Mouse (Mus musculus): ENCODE results near the gene Tha1. TPM values are rescaled to one million over a fixed set of nuclear protein-coding genes. Genes with fewer than 3 reads are reported as not detected.

Tha1 gene
- polyA plus RNA-seq, 1 experiment from 2014 or later, result 3.2 TPM

DNA sequence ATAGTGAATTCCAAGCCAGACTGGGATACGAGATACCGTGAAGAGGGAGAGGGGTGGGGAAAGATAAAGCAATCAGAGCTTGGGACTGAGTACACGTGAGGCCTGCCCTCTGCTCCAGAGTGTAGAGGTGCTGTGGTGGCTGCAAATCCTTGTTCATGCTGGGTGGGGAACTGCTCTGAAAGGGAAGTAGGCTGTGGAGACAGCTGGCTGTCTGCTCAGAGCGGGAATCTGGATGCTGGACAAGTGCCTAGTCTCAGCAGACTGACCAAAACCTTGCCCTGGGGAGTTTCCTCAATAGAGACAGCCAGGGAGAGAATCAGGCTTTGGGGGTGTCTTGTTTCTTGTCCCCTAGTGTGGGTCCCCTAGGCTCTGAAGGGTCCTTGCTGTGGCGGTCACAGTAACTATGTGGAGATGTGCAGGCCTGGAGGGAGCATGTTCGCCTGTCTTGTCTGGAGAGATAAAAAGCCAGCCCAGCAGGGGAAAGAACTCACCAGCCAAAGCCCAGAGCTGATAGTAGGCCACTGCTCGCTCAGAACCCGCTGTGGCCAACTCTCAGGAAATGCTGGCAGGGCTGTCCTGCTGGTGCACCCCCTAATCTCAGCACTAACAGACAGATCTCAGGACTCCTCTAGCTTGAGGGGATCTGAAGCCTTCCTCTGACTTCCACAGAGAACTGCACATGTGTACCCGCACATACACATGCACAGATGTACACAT is 44.2 kb downstream of the Tha1 start:
- peaks cover 12% of the 10 kb centered on the region for H3K4me1 ChIP-seq (replicated peaks; ENCODE audit: control insufficient read depth, insufficient read depth, low read length)

DNA sequence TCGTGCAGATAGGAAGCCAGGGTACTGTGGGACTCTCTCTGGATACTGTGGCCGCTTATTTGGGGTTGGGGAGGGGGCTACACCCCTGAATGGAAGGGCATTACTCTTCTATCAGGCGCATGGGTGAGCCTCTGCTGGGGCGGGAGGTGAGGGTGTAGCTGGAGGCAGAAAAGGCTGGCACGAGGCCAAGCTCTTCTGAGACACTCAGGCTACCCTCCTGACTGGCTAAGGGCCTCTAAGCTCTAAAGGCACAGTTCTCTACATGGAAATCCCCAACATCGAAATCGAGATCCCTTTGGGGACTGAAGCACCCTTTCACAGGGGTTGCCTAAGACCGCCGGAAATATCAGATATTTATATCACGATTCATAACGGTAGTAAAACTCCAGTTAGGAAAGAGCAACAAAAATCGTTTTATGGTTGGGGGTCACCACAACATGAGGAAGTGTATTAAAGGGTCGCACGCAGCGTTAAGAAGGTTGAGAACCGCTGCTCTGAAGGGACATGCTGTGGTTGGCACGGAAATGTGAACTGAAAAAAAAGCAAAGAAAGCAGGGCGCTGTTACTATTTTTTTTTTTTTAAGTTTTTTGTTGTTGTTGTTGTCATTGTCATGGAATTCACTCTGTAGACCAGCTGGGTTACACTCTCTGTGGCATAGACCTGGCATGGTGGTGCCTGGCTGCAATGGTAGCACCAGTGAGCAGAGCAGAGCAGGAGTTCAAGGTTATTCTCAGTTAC is 45.0 kb downstream of the Tha1 start:
- no peaks in the 10 kb centered on the region for H3K36me3 ChIP-seq (ENCODE audit: control insufficient read depth, insufficient read depth, low read length)
- whole genome bisulfite sequencing, result 84% methylated on average over 18 of the region's 18 CpGs
- H3K9ac ChIP-seq (ENCODE audit: low read length), result peak overlapping the region; percentile 6; the same call in 1 of the 2 replicates
- DNase-seq (ENCODE audit: low spot score), result no peak
- H3K4me3 ChIP-seq (ENCODE audit: low read depth, low read length), result no peak overlapping the region
- no peak overlapping the region for H3K27ac ChIP-seq (ENCODE audit: low read depth, low read length)
- no peak overlapping the region for H3K4me2 ChIP-seq (ENCODE audit: low read depth, low read length, severe bottlenecking)
- H3K4me1 ChIP-seq (replicated peaks; ENCODE audit: control insufficient read depth, insufficient read depth, low read length), result peaks cover 14% of the 10 kb centered on the region
- ATAC-seq (replicated peaks; ENCODE audit: low FRiP score), result no peak
- H3K27me3 ChIP-seq (ENCODE audit: control insufficient read depth, insufficient read depth, low read length), result no peaks in the 10 kb centered on the region
- H3K9me3 ChIP-seq (ENCODE audit: control insufficient read depth, low read length), result no peaks in the 10 kb centered on the region

More for the DNA sequence above, 44.2 kb downstream of the Tha1 start:
- no peaks in the 10 kb centered on the region for H3K9me3 ChIP-seq (ENCODE audit: control insufficient read depth, low read length)
- DNase-seq (ENCODE audit: low spot score) (no peak), ATAC-seq (replicated peaks; ENCODE audit: low FRiP score) (no peak)
- no peaks in the 10 kb centered on the region for H3K27me3 ChIP-seq (ENCODE audit: control insufficient read depth, insufficient read depth, low read length)
- H3K27ac ChIP-seq (ENCODE audit: low read depth, low read length), result no peak overlapping the region
- no peak overlapping the region for H3K4me2 ChIP-seq (ENCODE audit: low read depth, low read length, severe bottlenecking)
- no peak overlapping the region for H3K9ac ChIP-seq (ENCODE audit: low read length)
- H3K4me3 ChIP-seq (ENCODE audit: low read depth, low read length), result no peak overlapping the region
- WGBS, result 63% methylated on average over 9 of the region's 9 CpGs
- H3K36me3 ChIP-seq (ENCODE audit: control insufficient read depth, insufficient read depth, low read length), result no peaks in the 10 kb centered on the region

DNA sequence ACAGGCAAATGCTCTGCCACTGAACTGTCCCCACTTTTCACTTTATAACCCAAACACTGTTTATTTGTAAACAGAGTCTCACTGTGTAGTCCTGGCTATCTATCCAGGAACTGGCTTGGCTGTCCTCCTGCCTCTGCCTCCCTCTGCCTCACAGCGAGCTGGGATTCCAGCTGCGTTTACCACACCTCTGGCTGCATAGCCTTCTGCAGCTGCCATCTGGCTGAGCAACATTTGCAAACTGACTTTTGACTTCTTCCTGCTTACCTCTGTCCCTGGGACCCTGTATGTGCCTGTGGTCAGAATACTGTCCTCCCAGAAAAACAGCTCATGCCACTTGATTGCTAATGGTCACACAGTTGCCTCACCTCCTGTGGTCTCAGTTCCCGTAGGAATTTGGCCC is 45.9 kb downstream of the Tha1 start:
- 72% methylated on average over 3 of the region's 3 CpGs for WGBS
- H3K4me2 ChIP-seq (ENCODE audit: low read depth, low read length, severe bottlenecking), result no peak overlapping the region

DNA sequence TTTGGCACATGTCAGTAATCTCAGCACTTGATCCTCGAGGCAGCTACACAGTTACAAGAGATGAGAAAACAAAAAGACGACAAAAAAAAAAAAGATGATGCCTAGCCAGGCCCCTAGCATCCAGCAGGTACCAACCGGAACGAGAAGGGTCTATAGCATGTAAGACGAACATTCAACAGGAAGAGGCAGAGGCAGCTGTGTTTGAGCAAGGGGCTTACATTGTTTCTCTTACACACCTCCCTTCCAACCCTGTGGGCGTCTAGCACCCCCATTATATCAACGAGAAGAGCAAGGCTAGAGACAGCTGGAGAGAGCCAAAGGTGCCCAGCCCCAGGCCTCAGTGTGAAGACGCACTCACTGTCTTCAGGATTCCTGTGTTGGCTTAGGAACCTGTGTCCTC is 46.4 kb downstream of the Tha1 start:
- Histone ChIP-seq H3K9ac (ENCODE audit: low read length) (0 out of 2 replicates have a peak overlapping the region, but pooled peaks have one; percentile 18), H3K27ac (ENCODE audit: low read depth, low read length) (no peak overlapping the region), H3K4me2 (ENCODE audit: low read depth, low read length, severe bottlenecking) (0 out of 2 replicates have a peak overlapping the region, but pooled peaks have one; percentile 64), H3K4me1 (replicated peaks; ENCODE audit: control insufficient read depth, insufficient read depth, low read length) (peaks cover 14% of the 10 kb centered on the region), H3K9me3 (ENCODE audit: control insufficient read depth, low read length) (no peaks in the 10 kb centered on the region), H3K4me3 (ENCODE audit: low read depth, low read length) (no peak overlapping the region), H3K36me3 (ENCODE audit: control insufficient read depth, insufficient read depth, low read length) (peaks cover 2% of the 10 kb centered on the region; the same call in 1 of the 2 replicates), H3K27me3 (ENCODE audit: control insufficient read depth, insufficient read depth, low read length) (no peaks in the 10 kb centered on the region)
- no peak for ATAC-seq (replicated peaks; ENCODE audit: low FRiP score)
- no peak for DNase-seq (ENCODE audit: low spot score)
- 77% methylated on average over 8 of the region's 8 CpGs for WGBS

More for the DNA sequence above, 45.9 kb downstream of the Tha1 start:
- no peak for DNase-seq (ENCODE audit: low spot score)
- Histone ChIP-seq H3K27me3 (ENCODE audit: control insufficient read depth, insufficient read depth, low read length) (no peaks in the 10 kb centered on the region), H3K36me3 (ENCODE audit: control insufficient read depth, insufficient read depth, low read length) (peaks cover 2% of the 10 kb centered on the region; the same call in 1 of the 2 replicates), H3K4me1 (replicated peaks; ENCODE audit: control insufficient read depth, insufficient read depth, low read length) (peaks cover 14% of the 10 kb centered on the region), H3K9me3 (ENCODE audit: control insufficient read depth, low read length) (no peaks in the 10 kb centered on the region), H3K4me3 (ENCODE audit: low read depth, low read length) (no peak overlapping the region), H3K27ac (ENCODE audit: low read depth, low read length) (no peak overlapping the region), H3K9ac (ENCODE audit: low read length) (no peak overlapping the region)
- ATAC-seq (replicated peaks; ENCODE audit: low FRiP score), result no peak

DNA sequence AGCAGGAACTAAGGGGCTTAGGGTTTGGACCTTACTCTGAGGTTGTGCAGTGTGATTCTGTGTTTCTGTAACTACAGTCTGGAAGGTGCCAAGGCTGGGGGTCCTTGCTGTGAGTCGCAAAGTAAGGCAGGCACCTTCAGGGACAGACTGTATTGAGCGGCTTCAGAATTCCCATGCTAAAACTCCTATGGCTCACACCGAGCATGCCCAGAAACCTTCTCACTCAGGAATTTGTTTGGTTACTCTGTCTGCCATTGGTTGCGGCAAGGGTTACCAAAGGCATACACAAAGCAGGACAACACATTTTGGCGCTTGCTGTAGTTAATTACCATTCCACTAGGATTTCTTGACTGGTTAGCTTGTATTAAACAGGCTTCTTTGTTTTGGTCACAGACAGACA is 47.1 kb downstream of the Tha1 start:
- no peaks in the 10 kb centered on the region for H3K9me3 ChIP-seq (ENCODE audit: control insufficient read depth, low read length)
- DNase-seq (ENCODE audit: low spot score) (peak; percentile 66), ATAC-seq (replicated peaks; ENCODE audit: low FRiP score) (peak; percentile 54)
- H3K27ac ChIP-seq (ENCODE audit: low read depth, low read length), result peak overlapping the region; percentile 82
- H3K36me3 ChIP-seq (ENCODE audit: control insufficient read depth, insufficient read depth, low read length), result peaks cover 2% of the 10 kb centered on the region; the same call in 1 of the 2 replicates
- peak overlapping the region; percentile 64 for H3K4me2 ChIP-seq (ENCODE audit: low read depth, low read length, severe bottlenecking)
- H3K9ac ChIP-seq (ENCODE audit: low read length), result peak overlapping the region; percentile 79
- WGBS, result 4% methylated on average over 5 of the region's 5 CpGs
- peak overlapping the region; percentile 45 for H3K4me3 ChIP-seq (ENCODE audit: low read depth, low read length)
- peaks cover 14% of the 10 kb centered on the region for H3K4me1 ChIP-seq (replicated peaks; ENCODE audit: control insufficient read depth, insufficient read depth, low read length)
- no peaks in the 10 kb centered on the region for H3K27me3 ChIP-seq (ENCODE audit: control insufficient read depth, insufficient read depth, low read length)

DNA sequence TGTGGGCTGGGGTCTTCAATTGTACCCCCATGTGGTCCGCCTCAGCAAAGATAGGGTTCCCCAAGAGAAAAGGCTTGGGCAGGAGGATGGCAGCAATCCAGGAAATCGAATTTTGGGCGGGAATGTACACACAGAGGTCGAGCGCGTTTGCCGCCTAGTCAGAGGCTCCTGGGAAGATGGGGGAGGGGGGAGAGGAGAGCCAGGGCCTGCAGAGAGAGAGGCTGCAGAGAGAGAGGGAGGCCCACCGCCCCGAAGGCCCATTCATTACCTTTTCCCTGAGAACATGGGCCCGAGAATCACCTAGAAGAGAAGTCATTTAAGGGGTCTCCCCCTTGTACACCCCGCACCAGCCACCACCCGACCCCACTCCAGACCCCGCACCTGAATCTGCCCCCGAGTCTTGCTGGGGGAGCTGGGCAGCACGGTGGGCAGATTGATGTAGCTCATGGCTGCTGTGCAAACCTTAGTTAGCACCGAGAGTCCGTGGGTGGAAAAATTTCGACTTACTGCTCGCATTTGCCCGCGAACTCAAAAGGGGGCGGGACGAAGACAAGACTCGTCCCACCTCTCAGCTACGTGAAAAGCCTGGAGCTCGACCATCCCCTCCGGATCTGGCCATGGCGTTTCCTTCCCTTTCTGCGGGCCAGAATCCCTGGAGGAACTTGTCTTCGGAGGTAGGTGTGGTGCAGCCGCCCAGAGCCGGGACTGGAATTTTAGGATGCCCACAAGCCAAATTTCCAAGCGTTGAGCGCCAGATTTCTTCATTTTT is 47.8 kb downstream of the Tha1 start, which contains the start of the genes Afmid and Tk1:
Gene Afmid (plus strand): TSS at position 592 of the 769 bp plus-strand sequence.
Gene Tk1 (minus strand): TSS at position 760 of the 769 bp plus-strand sequence.
- H3K4me1 ChIP-seq (replicated peaks; ENCODE audit: control insufficient read depth, insufficient read depth, low read length), result peaks cover 14% of the 10 kb centered on the region
- peak within 1 kb of the TSS; percentile 82 for H3K27ac ChIP-seq (ENCODE audit: low read depth, low read length)
- peak within 1 kb of the TSS; percentile 64 for H3K4me2 ChIP-seq (ENCODE audit: low read depth, low read length, severe bottlenecking)
- no peaks in the 10 kb centered on the region for H3K27me3 ChIP-seq (ENCODE audit: control insufficient read depth, insufficient read depth, low read length)
- peaks cover 2% of the 10 kb centered on the region; the same call in 1 of the 2 replicates for H3K36me3 ChIP-seq (ENCODE audit: control insufficient read depth, insufficient read depth, low read length)
- peak within 1 kb of the TSS; percentile 79 for H3K9ac ChIP-seq (ENCODE audit: low read length)
- peak within 1 kb of the TSS; percentile 45 for H3K4me3 ChIP-seq (ENCODE audit: low read depth, low read length)
- WGBS, result under 1% methylated on average over 34 of the region's 34 CpGs
- no peaks in the 10 kb centered on the region for H3K9me3 ChIP-seq (ENCODE audit: control insufficient read depth, low read length)
- DNase-seq (ENCODE audit: low spot score), result peak; percentile 90
- peak; percentile 76 for ATAC-seq (replicated peaks; ENCODE audit: low FRiP score)

DNA sequence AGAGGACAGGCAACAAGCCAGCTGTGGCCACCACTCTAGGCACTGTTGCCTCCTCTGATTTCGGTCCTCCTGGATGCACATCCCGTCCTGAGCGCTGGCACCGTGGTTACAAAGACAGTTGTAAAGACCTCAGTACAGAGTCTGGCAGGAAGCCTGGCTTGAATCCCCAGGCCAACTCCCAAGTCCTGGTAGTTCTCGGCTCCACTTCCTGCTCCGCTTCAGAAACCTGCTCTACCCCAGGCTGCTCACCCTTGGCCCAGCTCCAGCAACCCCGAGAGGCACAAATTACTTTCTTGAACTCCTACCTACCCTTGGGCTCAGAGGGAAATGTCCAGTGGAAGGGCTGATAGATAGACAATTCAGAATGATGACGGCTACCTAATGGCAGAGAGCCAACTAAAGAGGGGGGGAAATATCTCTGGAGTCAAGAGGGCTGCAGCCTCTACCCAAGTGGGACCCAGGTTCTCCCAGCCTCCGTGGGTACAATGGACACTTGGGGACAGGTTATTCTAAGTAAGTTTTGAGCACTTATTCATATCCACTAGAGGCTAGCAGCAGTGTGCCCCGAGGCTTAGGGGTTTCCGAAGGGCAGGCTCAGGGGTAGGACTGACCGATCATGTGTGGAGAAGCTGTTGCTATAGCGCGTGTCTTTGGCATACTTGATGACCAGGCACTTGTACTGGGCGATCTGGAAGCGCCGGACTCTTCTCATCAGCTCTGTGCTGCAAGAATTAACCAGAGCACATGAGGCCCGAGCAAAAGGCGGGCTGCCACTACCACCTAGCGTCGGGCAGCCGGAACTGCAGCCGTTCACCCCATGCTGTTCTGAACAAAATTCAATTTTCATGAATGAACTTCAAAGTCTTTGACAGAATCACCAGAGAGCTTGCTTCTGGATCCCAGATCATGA is 49.0 kb downstream of the Tha1 start:
- 28% methylated on average over 23 of the region's 23 CpGs for WGBS
- ATAC-seq (replicated peaks; ENCODE audit: low FRiP score) (peak; percentile 64; the same call in 1 of the 2 replicates), DNase-seq (ENCODE audit: low spot score) (peak; percentile 92)
- Histone ChIP-seq H3K9me3 (ENCODE audit: control insufficient read depth, low read length) (no peaks in the 10 kb centered on the region), H3K27ac (ENCODE audit: low read depth, low read length) (peak overlapping the region; percentile 82; the same call in 1 of the 2 replicates), H3K27me3 (ENCODE audit: control insufficient read depth, insufficient read depth, low read length) (no peaks in the 10 kb centered on the region), H3K9ac (ENCODE audit: low read length) (peak overlapping the region; percentile 79), H3K4me1 (replicated peaks; ENCODE audit: control insufficient read depth, insufficient read depth, low read length) (peaks cover 14% of the 10 kb centered on the region), H3K4me2 (ENCODE audit: low read depth, low read length, severe bottlenecking) (peak overlapping the region; percentile 64), H3K4me3 (ENCODE audit: low read depth, low read length) (peak overlapping the region; percentile 45), H3K36me3 (ENCODE audit: control insufficient read depth, insufficient read depth, low read length) (peaks cover 7% of the 10 kb centered on the region; the same call in 1 of the 2 replicates)

Measured in forebrain, embryonic 11.5 days (tissue).